ENCODE assay signal across 12 mouse cellular contexts in the genomic region with DNA sequence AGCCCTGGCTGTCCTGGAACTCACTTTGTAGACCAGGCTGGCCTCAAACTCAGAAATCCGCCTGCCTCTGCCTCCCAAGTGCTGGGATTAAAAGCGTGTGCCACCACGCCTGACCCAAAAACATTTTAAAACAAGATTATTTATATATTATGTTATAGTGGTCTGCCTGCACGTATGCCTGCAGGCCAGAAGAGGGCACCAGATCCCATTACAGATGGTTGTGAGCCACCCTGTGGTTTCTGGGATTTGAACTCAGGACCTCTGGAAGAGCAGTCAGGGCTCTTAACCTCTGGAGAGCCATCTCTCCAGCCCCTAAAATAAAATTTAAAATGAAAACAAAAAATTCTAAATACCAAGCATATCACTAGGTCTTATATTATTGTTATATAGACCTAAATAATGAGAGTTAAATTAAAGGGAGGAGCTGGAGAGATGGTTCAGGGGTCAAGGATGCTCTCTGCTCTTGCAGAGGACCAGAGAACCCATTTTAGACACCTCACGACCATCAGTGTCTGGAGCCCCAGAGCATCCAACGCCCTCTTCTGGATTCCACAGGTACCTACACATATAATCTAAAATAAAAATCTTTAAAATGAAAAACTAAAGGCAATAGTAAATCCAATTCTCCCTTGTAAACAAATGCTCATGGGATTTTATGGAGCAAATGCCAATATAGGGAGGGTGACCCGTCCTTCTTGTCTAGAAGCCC.
DNase-seq lines count a peak whose midpoint lies in the region; ATAC-seq and TF ChIP-seq lines count a peak whose summit lies in the region.
"Had no signal": no experiment of that assay in that cellular context is flagged by ENCODE, and none has a peak within 500 bp of the region (broad histone marks: within the 10 kb centered on the region; RNA-seq: fewer than 3 reads in every experiment).

No protein-coding gene starts in this region.

- no peaks in the 10 kb centered on the region for H3K9me3 ChIP-seq in kidney, embryonic 15.5 days (replicated peaks)
- no peaks in the 10 kb centered on the region for H3K9me3 ChIP-seq in lung, embryonic 14.5 days (ENCODE audit: low read depth, low read length)
- H3K9me3 ChIP-seq: liver, embryonic 15.5 days; midbrain, embryonic 10.5 days had no signal

- TF ChIP-seq POLR2A in kidney, adult 2 months (IDR thresholded peaks at IDR 0.05; ENCODE audit: low read depth, low read length) = no peak

- whole genome bisulfite sequencing in kidney, adult 2 months = 83% methylated on average over 7 of the region's 7 CpGs
- WGBS in kidney, embryonic 15.5 days = 79% methylated on average over 7 of the region's 7 CpGs
- 77% methylated on average over 7 of the region's 7 CpGs for WGBS in lung, embryonic 14.5 days

- TF ChIP-seq CTCF in kidney, adult 2 months (conservative IDR thresholded peaks at IDR 0.05; ENCODE audit: insufficient read depth, insufficient read length, low read depth, low read length) = 0 out of 2 replicates have a peak, but pooled peaks have one; percentile 30
- peak; percentile 65 for TF ChIP-seq CTCF in lung, embryonic 14.5 days (IDR thresholded peaks at IDR 0.05; ENCODE audit: low read depth)

- H3K4me2 ChIP-seq in kidney, embryonic 15.5 days = no peak overlapping the region
- no peak overlapping the region for H3K4me2 ChIP-seq in lung, embryonic 14.5 days
- H3K4me2 ChIP-seq: liver, embryonic 15.5 days had no signal

- H3K9ac ChIP-seq in kidney, embryonic 15.5 days = no peak overlapping the region
- no peak overlapping the region for H3K9ac ChIP-seq in lung, embryonic 14.5 days
- H3K9ac ChIP-seq: liver, embryonic 15.5 days had no signal

- DNase-seq in kidney, adult 2 months = no peak
- peak; percentile 14 for DNase-seq in 3T3-L1 (ENCODE audit: low read depth, low spot score)
- peak; percentile 24 to 36 for DNase-seq in B cell, adult 2 months
- DNase-seq in lung, embryonic 14.5 days = no peak
- DNase-seq in embryo, embryonic 10.5 days (ENCODE audit: low spot score) = no peak
- no peak for DNase-seq in kidney, postnatal 10 days
- DNase-seq: adrenal gland, adult 2 months; heart, adult 11 months; heart, postnatal 36 days had no signal

- no peaks in the 10 kb centered on the region for H3K27me3 ChIP-seq in kidney, adult 2 months (replicated peaks; ENCODE audit: control insufficient read depth, insufficient read depth, low read length)
- H3K27me3 ChIP-seq in kidney, embryonic 15.5 days = no peaks in the 10 kb centered on the region
- H3K27me3 ChIP-seq in lung, embryonic 14.5 days (ENCODE audit: insufficient read depth, low read length) = no peaks in the 10 kb centered on the region
- H3K27me3 ChIP-seq: liver, embryonic 15.5 days had no signal

- peaks cover 5% of the 10 kb centered on the region for H3K36me3 ChIP-seq in kidney, adult 2 months (ENCODE audit: control insufficient read depth, insufficient read depth, low read length)
- H3K36me3 ChIP-seq in kidney, embryonic 15.5 days = peaks cover 97% of the 10 kb centered on the region
- peaks cover 91% of the 10 kb centered on the region for H3K36me3 ChIP-seq in lung, embryonic 14.5 days (ENCODE audit: insufficient read depth)

- no peak for ATAC-seq in kidney, embryonic 15.5 days (replicated peaks; ENCODE audit: low FRiP score)
- ATAC-seq in lung, embryonic 14.5 days (ENCODE audit: insufficient read depth) = no peak

- no peak overlapping the region for H3K27ac ChIP-seq in kidney, adult 2 months (ENCODE audit: insufficient read depth, low read depth, low read length)
- H3K27ac ChIP-seq in kidney, embryonic 15.5 days = no peak overlapping the region
- H3K27ac ChIP-seq in lung, embryonic 14.5 days (ENCODE audit: low read depth) = no peak overlapping the region
- H3K27ac ChIP-seq: liver, embryonic 15.5 days; midbrain, embryonic 10.5 days had no signal

- no peaks in the 10 kb centered on the region for H3K4me1 ChIP-seq in kidney, adult 2 months (ENCODE audit: control insufficient read depth, insufficient read depth, low read length)
- no peaks in the 10 kb centered on the region for H3K4me1 ChIP-seq in kidney, embryonic 15.5 days
- H3K4me1 ChIP-seq in lung, embryonic 14.5 days (ENCODE audit: insufficient read depth) = no peaks in the 10 kb centered on the region
- H3K4me1 ChIP-seq: liver, embryonic 15.5 days; midbrain, embryonic 10.5 days had no signal

- H3K4me3 ChIP-seq in kidney, adult 2 months (ENCODE audit: insufficient read depth, low read depth, low read length) = no peak overlapping the region
- no peak overlapping the region for H3K4me3 ChIP-seq in kidney, embryonic 15.5 days (replicated peaks)
- H3K4me3 ChIP-seq in lung, embryonic 14.5 days (ENCODE audit: low read depth, low read length) = no peak overlapping the region
- H3K4me3 ChIP-seq: liver, embryonic 15.5 days; midbrain, embryonic 10.5 days had no signal

Comparison
In these comparisons a context has a peak if more than half of its experiments do, and no peak if none do; other contexts are left out.
1. DNase-seq: peak in 3T3-L1 (single experiment) and B cell, adult 2 months (2 of 2); none in kidney, adult 2 months (single experiment), lung, embryonic 14.5 days (single experiment), embryo, embryonic 10.5 days (single experiment) and kidney, postnatal 10 days (single experiment).